Mouse (Mus musculus) kidney, embryonic 14.5 days (tissue): ENCODE data around the gene Rnaseh2b. TPM values are rescaled to one million over a fixed set of nuclear protein-coding genes. Genes with fewer than 3 reads are reported as not detected.
A peak's percentile ranks its signal among the peaks of the same experiment; 100 is the strongest.

ENCODE experiments used
- ATAC-seq: fragments of 200-750 bp; cut with Nextera tagmentation; 2 replicates; pipeline ENCODE4 v1.8.0; 2017; ENCODE audit warnings: moderate number of reproducible peaks, mild to moderate bottlenecking, moderate TSS enrichment, moderate library complexity; ENCODE audit not compliant: low FRiP score, low TSS enrichment
- H3K27ac ChIP-seq: fragments of 300-500 bp; sonication (generic); 2 replicates; pipeline ENCODE4 v1.5.1; 2014; ENCODE audit warnings: low read depth, mild to moderate bottlenecking, low read length, moderate library complexity, mixed read lengths
- H3K27me3 ChIP-seq: fragments of 300-500 bp; sonication (generic); 2 replicates; pipeline ENCODE4 v1.6.1; 2014; ENCODE audit warnings: mild to moderate bottlenecking, low read length; ENCODE audit not compliant: control insufficient read depth, insufficient read depth
- H3K36me3 ChIP-seq: fragments of 300-500 bp; sonication (generic); 2 replicates; pipeline ENCODE4 v1.6.1; 2014; ENCODE audit warnings: low read length, mixed read lengths; ENCODE audit not compliant: control insufficient read depth, insufficient read depth
- H3K4me1 ChIP-seq: fragments of 300-500 bp; sonication (generic); 2 replicates; pipeline ENCODE4 v1.6.1; 2014; ENCODE audit warnings: low read length, mixed read lengths; ENCODE audit not compliant: control insufficient read depth, insufficient read depth
- H3K4me2 ChIP-seq: fragments of 300-500 bp; sonication (generic); replicated peaks from 2 replicates; pipeline ENCODE4 v1.6.1; 2014; ENCODE audit warnings: low read depth, mild to moderate bottlenecking, low read length
- H3K4me3 ChIP-seq: fragments of 300-500 bp; sonication (generic); 2 replicates; pipeline ENCODE4 v1.5.1; 2014; ENCODE audit warnings: mild to moderate bottlenecking, low read length
- H3K9ac ChIP-seq: fragments of 300-500 bp; sonication (generic); 2 replicates; pipeline ENCODE4 v1.6.1; 2014; ENCODE audit warnings: low read depth, mild to moderate bottlenecking, low read length, moderate library complexity
- H3K9me3 ChIP-seq: fragments of 300-500 bp; sonication (generic); 2 replicates; pipeline ENCODE4 v1.6.1; 2016; ENCODE audit warnings: low read length; ENCODE audit not compliant: control insufficient read depth
- whole genome bisulfite sequencing: fragments of 180-500 bp; shearing (Covaris S2); extraction: QIAGEN DNeasy Blood & Tissue Kit; methylation state at CpG from one replicate; pipeline ENCODE4 v1.1.7; 2014; 5-methylcytosine and 5-hydroxymethylcytosine counted together
- polyA plus RNA-seq: library from polyadenylated mRNA; unstranded; fragments of >200 nt; fragmentation: Nextera tagmentation; extraction: Ambion mirVana; gene quantifications from 2 replicates; pipeline ENCODE4 v1.2.1, GENCODE M21; 2014

Gene Rnaseh2b
- polyA plus RNA-seq, result 69.3 and 82.5 TPM in 2 replicates

- H3K9me3 ChIP-seq, result no peaks in the 10 kb centered on the region
- peak within 1 kb of the TSS; percentile 50 for H3K4me3 ChIP-seq
- H3K4me2 ChIP-seq, result peak within 1 kb of the TSS; percentile 99
- H3K9ac ChIP-seq, result peak within 1 kb of the TSS; percentile 63
- H3K4me1 ChIP-seq, result peaks cover 6% of the 10 kb centered on the region; the same call in 1 of the 2 replicates
- H3K27me3 ChIP-seq, result peaks cover 4% of the 10 kb centered on the region; the same call in 1 of the 2 replicates
- H3K36me3 ChIP-seq, result no peaks in the 10 kb centered on the region
- peak; percentile 91 for ATAC-seq
- WGBS, result 1% methylated on average over 56 of the region's 60 CpGs
- 0 out of 2 replicates have a peak within 1 kb of the TSS, but pooled peaks have one; percentile 24 for H3K27ac ChIP-seq
These were observed at the start of gene Rnaseh2b, which contains the start of gene Dleu7 for GRCm38 (mm10) chr14:62292488-62293339. Rnaseh2b (plus strand) TSS chr14:62292589. Dleu7 (minus strand) TSS chr14:62293047.

DNA sequence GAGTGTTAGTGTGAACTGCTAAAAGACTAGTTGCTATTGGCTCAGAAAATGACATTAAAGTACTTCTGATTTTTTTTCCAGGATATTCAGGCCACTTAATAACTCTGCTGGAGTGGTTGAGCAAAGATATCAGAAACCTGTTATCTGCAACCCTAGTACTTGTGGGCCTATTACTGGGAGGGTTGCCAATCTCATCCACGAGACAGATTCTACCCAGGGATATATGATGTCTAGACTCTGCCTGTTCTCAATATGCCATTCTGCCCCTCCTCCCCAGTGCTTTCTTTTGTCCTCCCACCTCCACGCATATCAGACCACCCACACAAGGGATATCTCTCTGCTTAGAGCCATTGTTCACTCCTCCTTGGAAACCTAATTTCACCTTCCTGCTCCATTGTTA lies 48.9 kb upstream of the Rnaseh2b start:
- ATAC-seq, result no peak
- WGBS, result 83% methylated on average over 2 of the region's 2 CpGs
- Histone ChIP-seq H3K9me3 (no peaks in the 10 kb centered on the region), H3K27ac (no peak overlapping the region), H3K4me1 (no peaks in the 10 kb centered on the region; the same call in 1 of the 2 replicates), H3K9ac (no peak overlapping the region), H3K4me2 (no peak overlapping the region), H3K36me3 (no peaks in the 10 kb centered on the region), H3K4me3 (no peak overlapping the region), H3K27me3 (no peaks in the 10 kb centered on the region)

GRCm38 (mm10) chr14:62245557-62245956 lies 46.8 kb upstream of the Rnaseh2b start:
- H3K4me2 ChIP-seq, result no peak overlapping the region
- no peak overlapping the region for H3K4me3 ChIP-seq
- WGBS, result 14% methylated on average over 4 of the region's 4 CpGs
- H3K9ac ChIP-seq, result no peak overlapping the region
- ATAC-seq, result no peak
- H3K27me3 ChIP-seq, result no peaks in the 10 kb centered on the region
- H3K9me3 ChIP-seq, result no peaks in the 10 kb centered on the region
- no peaks in the 10 kb centered on the region for H3K36me3 ChIP-seq
- no peak overlapping the region for H3K27ac ChIP-seq
- no peaks in the 10 kb centered on the region; the same call in 1 of the 2 replicates for H3K4me1 ChIP-seq

GRCm38 (mm10) chr14:62248345-62248744 lies 44.0 kb upstream of the Rnaseh2b start:
- no peak for ATAC-seq
- Histone ChIP-seq H3K27me3 (no peaks in the 10 kb centered on the region), H3K9ac (no peak overlapping the region), H3K27ac (no peak overlapping the region), H3K4me2 (no peak overlapping the region), H3K4me1 (no peaks in the 10 kb centered on the region; the same call in 1 of the 2 replicates), H3K9me3 (no peaks in the 10 kb centered on the region), H3K36me3 (no peaks in the 10 kb centered on the region), H3K4me3 (no peak overlapping the region)
- WGBS, result 60% methylated on average over 7 of the region's 7 CpGs

DNA sequence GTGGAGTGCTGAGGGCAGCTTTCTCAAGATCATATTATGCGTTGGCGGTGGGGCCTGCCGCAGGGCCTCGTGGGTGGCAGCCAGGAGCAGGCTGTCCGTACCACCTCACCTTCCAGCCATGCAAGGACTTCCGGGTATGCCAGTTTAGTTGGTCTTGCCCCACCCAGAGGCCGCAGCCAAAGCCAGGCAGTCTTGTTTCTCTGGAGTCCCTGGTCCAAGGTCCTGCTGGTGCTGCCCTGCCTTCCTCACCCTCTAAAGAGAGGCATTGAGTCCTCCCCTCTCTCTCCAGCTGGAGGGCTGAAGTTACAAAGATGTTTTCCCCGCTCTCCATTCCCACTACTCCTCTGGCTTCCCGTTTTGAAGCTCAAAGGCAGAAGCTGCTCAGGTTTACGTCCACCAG lies 43.6 kb upstream of the Rnaseh2b start:
- no peaks in the 10 kb centered on the region for H3K27me3 ChIP-seq
- H3K4me2 ChIP-seq, result no peak overlapping the region
- no peak overlapping the region for H3K27ac ChIP-seq
- no peaks in the 10 kb centered on the region for H3K36me3 ChIP-seq
- H3K4me3 ChIP-seq, result no peak overlapping the region
- no peaks in the 10 kb centered on the region for H3K9me3 ChIP-seq
- 74% methylated on average over 10 of the region's 10 CpGs for WGBS
- no peak for ATAC-seq
- no peaks in the 10 kb centered on the region; the same call in 1 of the 2 replicates for H3K4me1 ChIP-seq
- H3K9ac ChIP-seq, result no peak overlapping the region

DNA sequence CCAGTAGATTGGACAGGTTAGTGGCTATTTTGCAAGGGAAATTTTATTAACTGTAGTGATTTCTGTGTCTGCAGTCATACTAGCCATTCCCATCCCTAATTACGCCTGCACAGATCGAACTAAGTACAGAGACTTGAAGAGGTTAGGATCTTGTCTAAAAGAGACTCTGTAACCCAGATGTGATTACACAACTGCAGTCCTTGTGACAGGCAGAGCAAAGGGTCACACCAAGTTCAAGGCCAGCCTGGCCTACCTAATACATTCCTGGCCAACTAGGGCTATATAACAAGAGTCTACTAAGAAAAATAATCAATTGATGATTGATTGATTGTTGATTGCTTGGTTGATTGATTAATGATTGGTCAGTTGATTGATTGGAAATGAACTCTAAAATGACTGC lies 43.1 kb upstream of the Rnaseh2b start:
- no peaks in the 10 kb centered on the region for H3K36me3 ChIP-seq
- 90% methylated on average over 2 of the region's 2 CpGs for WGBS
- H3K9me3 ChIP-seq, result no peaks in the 10 kb centered on the region
- H3K4me2 ChIP-seq, result no peak overlapping the region
- no peaks in the 10 kb centered on the region; the same call in 1 of the 2 replicates for H3K4me1 ChIP-seq
- no peak overlapping the region for H3K4me3 ChIP-seq
- no peak overlapping the region for H3K27ac ChIP-seq
- H3K27me3 ChIP-seq, result no peaks in the 10 kb centered on the region
- no peak overlapping the region for H3K9ac ChIP-seq
- no peak for ATAC-seq

DNA sequence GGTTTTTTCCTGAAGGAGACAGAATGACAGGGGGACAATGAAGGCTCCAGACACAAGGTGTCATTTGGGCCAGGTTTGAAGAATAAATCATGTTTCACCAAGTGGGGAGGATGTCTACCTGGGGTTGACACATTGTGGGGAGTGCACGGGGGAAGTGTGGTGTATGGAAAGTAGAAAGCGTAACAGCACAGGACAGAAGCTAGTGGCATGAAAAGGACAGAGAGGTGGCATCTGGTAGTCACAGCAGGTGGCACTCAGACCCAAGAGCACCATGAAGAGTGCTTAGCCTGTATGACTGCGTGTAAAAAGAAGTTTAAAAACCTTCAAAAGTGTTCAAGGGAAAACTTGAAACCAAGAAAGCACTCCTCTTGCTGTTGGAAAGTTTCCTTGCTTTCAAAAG lies 42.3 kb upstream of the Rnaseh2b start:
- Histone ChIP-seq H3K4me3 (no peak overlapping the region), H3K9me3 (no peaks in the 10 kb centered on the region), H3K27me3 (no peaks in the 10 kb centered on the region), H3K36me3 (no peaks in the 10 kb centered on the region), H3K9ac (no peak overlapping the region), H3K4me1 (no peaks in the 10 kb centered on the region; the same call in 1 of the 2 replicates), H3K27ac (no peak overlapping the region), H3K4me2 (no peak overlapping the region)
- no peak for ATAC-seq
- WGBS, result 68% methylated on average over 3 of the region's 3 CpGs

- Histone ChIP-seq H3K27ac (no peak overlapping the region), H3K9ac (no peak overlapping the region), H3K27me3 (no peaks in the 10 kb centered on the region), H3K4me2 (no peak overlapping the region), H3K9me3 (no peaks in the 10 kb centered on the region), H3K4me1 (no peaks in the 10 kb centered on the region), H3K4me3 (no peak overlapping the region), H3K36me3 (no peaks in the 10 kb centered on the region)
- WGBS, result 4% methylated on average over 4 of the region's 4 CpGs
- ATAC-seq, result peak; percentile 60; the same call in 1 of the 2 replicates
These were observed 40.4 kb upstream of the Rnaseh2b start for GRCm38 (mm10) chr14:62251999-62252398.

DNA sequence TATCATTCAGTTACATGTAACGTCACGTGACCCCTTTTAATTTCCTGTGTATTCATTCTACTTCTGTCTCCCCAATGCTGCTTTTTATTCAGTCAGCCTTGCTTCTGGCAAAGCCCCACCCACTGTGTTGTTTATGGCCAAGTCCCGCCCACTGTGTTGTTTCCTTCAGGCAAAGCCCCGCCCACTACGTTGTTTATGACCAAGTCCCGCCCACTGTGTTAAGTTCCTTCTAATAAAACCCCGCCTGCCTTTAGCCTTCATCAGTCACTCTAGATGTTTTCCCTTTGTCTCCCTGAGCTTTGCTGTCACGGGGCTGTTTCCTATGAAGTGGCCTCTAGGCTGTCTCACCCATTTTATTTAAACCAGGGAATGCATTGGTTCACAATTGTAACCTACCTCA lies 38.0 kb upstream of the Rnaseh2b start:
- ATAC-seq, result no peak
- no peak overlapping the region for H3K9ac ChIP-seq
- no peak overlapping the region for H3K27ac ChIP-seq
- no peaks in the 10 kb centered on the region for H3K36me3 ChIP-seq
- whole genome bisulfite sequencing, result 40% methylated on average over 8 of the region's 8 CpGs
- H3K4me2 ChIP-seq, result no peak overlapping the region
- peaks cover 5% of the 10 kb centered on the region; the same call in 1 of the 2 replicates for H3K4me1 ChIP-seq
- H3K27me3 ChIP-seq, result no peaks in the 10 kb centered on the region
- no peaks in the 10 kb centered on the region for H3K9me3 ChIP-seq
- no peak overlapping the region for H3K4me3 ChIP-seq
